Mouse (Mus musculus): Measurements from ENCODE around the gene Gpank1. TPM values are rescaled to one million over a fixed set of nuclear protein-coding genes. Genes with fewer than 3 reads are reported as not detected.

Gpank1 gene
- polyA plus RNA-seq, 1 experiment from 2014 or later = 29.8 TPM

DNA sequence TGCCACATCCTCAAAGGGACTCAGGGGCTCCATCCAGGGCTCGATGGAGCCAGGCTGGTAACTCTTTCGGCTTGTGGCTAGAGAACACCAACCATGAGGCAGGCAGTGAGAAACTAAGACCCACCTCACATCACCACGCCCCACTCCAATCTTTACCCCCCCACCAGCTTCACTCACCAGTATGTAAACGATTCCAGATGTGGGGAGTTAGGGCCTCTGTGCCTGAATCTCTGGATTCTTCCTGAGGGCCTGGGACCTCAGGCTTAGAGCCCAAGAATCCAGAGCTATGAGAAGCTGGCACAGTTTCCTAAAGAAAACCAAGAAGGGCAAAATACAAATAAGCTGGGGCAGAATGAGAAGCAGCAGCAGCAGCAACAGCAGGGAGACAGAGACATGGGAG lies 32.7 kb downstream of the Gpank1 start:
- Histone ChIP-seq H3K4me1 (replicated peaks; ENCODE audit: control insufficient read depth, insufficient read depth, low read length) (no peaks in the 10 kb centered on the region), H3K36me3 (ENCODE audit: control insufficient read depth, insufficient read depth) (peaks cover 90% of the 10 kb centered on the region), H3K27me3 (replicated peaks; ENCODE audit: control insufficient read depth, insufficient read depth, low read length) (no peaks in the 10 kb centered on the region), H3K4me2 (ENCODE audit: low read length) (no peak overlapping the region), H3K9ac (replicated peaks; ENCODE audit: low read depth, low read length) (no peak overlapping the region), H3K4me3 (replicated peaks; ENCODE audit: low read length) (no peak overlapping the region), H3K9me3 (ENCODE audit: control insufficient read depth, low read length) (no peaks in the 10 kb centered on the region), H3K27ac (ENCODE audit: low read length) (no peak overlapping the region)
- WGBS = 93% methylated on average over 4 of the region's 4 CpGs
- ATAC-seq = no peak

DNA sequence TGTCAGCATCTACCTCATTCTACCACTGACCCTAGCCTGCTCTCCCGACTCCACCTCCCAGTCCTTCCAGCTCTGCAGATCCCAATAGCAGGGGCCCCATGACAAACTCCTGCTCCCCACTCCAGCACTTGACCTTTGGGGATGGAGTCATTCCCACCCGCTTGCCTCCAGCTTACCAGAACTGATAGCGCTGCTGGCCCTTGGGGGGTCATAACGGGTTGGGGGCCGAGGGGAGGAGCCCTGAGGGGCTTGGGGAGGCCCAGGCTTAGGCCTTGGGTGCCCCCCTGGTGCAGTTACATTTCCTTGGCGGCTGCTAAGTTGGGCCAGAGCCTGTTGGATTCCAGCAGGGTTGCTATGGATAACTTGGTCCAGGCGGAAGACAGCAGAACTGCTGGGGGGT lies 33.4 kb downstream of the Gpank1 start:
- Histone ChIP-seq H3K27me3 (replicated peaks; ENCODE audit: control insufficient read depth, insufficient read depth, low read length) (no peaks in the 10 kb centered on the region), H3K27ac (ENCODE audit: low read length) (no peak overlapping the region), H3K4me1 (replicated peaks; ENCODE audit: control insufficient read depth, insufficient read depth, low read length) (no peaks in the 10 kb centered on the region), H3K4me3 (replicated peaks; ENCODE audit: low read length) (no peak overlapping the region), H3K9ac (replicated peaks; ENCODE audit: low read depth, low read length) (no peak overlapping the region), H3K36me3 (ENCODE audit: control insufficient read depth, insufficient read depth) (peaks cover 90% of the 10 kb centered on the region), H3K9me3 (ENCODE audit: control insufficient read depth, low read length) (no peaks in the 10 kb centered on the region), H3K4me2 (ENCODE audit: low read length) (no peak overlapping the region)
- ATAC-seq = no peak
- WGBS = 83% methylated on average over 7 of the region's 7 CpGs

DNA sequence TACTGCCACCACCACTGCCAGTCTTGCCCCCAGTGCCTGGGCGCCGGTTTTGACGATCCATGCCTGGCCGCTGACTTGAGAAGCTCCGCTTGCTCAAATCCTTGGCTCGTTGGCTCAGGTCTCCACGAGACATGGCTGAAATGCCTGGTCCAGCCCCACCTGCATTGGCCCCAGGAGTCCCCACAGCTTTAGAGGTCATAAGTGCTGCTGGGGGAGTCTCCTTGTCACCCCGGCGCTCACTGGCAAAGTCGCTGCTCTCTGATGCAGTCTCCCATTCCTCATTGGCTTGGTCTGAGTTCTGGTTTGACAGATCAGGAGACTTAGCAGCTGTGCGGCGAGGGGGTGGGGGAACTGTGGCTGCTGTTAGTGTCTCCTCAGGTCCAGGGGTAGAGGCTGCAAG lies 34.2 kb downstream of the Gpank1 start:
- no peaks in the 10 kb centered on the region for H3K27me3 ChIP-seq (replicated peaks; ENCODE audit: control insufficient read depth, insufficient read depth, low read length)
- H3K4me3 ChIP-seq (replicated peaks; ENCODE audit: low read length) = no peak overlapping the region
- H3K9ac ChIP-seq (replicated peaks; ENCODE audit: low read depth, low read length) = no peak overlapping the region
- no peak overlapping the region for H3K27ac ChIP-seq (ENCODE audit: low read length)
- no peaks in the 10 kb centered on the region for H3K4me1 ChIP-seq (replicated peaks; ENCODE audit: control insufficient read depth, insufficient read depth, low read length)
- peaks cover 90% of the 10 kb centered on the region for H3K36me3 ChIP-seq (ENCODE audit: control insufficient read depth, insufficient read depth)
- no peak for ATAC-seq
- H3K4me2 ChIP-seq (ENCODE audit: low read length) = no peak overlapping the region
- no peaks in the 10 kb centered on the region for H3K9me3 ChIP-seq (ENCODE audit: control insufficient read depth, low read length)
- 90% methylated on average over 12 of the region's 12 CpGs for WGBS

DNA sequence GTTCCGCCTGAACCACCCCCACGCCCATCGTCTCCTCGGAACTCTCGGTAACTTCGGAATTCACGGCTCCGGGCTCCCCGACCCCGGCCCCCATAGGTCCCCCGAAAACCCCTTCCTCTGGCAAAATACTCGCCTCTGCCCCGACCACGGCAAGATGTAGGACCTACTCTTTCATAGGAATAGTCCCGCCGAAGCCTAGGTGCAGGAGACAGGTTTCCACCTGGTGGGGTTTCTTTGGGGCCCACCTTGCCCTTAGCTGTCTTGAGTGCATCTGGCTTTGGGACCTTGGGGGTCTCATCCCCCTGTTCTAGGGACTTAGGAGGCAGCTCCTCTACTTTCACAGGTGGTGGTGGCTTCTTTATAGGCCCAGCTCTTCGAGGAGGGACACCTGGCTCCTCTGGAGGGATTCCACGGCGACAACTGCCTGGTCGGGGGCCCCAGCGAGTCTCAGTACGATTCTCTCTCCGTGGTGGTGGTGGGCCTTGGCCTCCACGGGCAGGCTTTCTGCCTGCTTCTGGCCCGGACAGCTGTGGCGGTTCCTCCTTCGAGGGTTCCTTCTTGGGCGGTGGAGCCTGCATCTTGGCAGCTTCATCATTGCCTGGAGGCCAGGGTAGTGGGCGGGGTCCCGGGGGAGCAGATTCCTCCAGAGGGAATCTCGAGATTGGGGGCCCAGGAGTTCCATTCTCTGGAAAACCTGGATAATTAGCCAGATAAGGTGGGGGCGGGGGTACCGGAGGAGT lies 35.4 kb downstream of the Gpank1 start:
- no peak for ATAC-seq
- peaks cover 93% of the 10 kb centered on the region for H3K36me3 ChIP-seq (ENCODE audit: control insufficient read depth, insufficient read depth)
- H3K4me3 ChIP-seq (replicated peaks; ENCODE audit: low read length) = no peak overlapping the region
- no peak overlapping the region for H3K9ac ChIP-seq (replicated peaks; ENCODE audit: low read depth, low read length)
- 89% methylated on average over 33 of the region's 33 CpGs for WGBS
- H3K27ac ChIP-seq (ENCODE audit: low read length) = no peak overlapping the region
- H3K4me1 ChIP-seq (replicated peaks; ENCODE audit: control insufficient read depth, insufficient read depth, low read length) = peaks cover 2% of the 10 kb centered on the region; the same call in 1 of the 2 replicates
- no peak overlapping the region for H3K4me2 ChIP-seq (ENCODE audit: low read length)
- H3K9me3 ChIP-seq (ENCODE audit: control insufficient read depth, low read length) = no peaks in the 10 kb centered on the region
- no peaks in the 10 kb centered on the region for H3K27me3 ChIP-seq (replicated peaks; ENCODE audit: control insufficient read depth, insufficient read depth, low read length)

DNA sequence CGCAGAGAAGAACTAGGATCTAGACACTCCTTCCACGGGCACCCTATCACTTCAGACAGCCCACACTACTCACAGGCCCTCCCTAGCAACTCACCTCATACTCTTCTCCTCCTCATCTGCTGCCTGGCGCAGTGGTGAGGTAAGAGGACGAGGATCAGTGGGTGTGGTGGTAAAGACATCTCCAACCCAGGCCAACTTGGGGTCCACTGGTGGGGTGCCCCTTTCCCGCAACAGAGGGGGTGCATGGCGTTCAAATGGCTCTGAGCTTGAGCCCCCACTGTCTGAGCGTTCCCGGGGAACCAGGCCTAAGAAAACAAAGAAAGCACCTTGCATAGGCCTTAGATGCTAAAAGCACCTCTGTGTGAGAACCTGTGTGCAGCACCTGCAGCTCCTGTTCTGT lies 36.0 kb downstream of the Gpank1 start:
- peaks cover 7% of the 10 kb centered on the region for H3K4me1 ChIP-seq (replicated peaks; ENCODE audit: control insufficient read depth, insufficient read depth, low read length)
- H3K36me3 ChIP-seq (ENCODE audit: control insufficient read depth, insufficient read depth) = peaks cover 90% of the 10 kb centered on the region
- no peak overlapping the region for H3K4me2 ChIP-seq (ENCODE audit: low read length)
- H3K27me3 ChIP-seq (replicated peaks; ENCODE audit: control insufficient read depth, insufficient read depth, low read length) = no peaks in the 10 kb centered on the region
- ATAC-seq = no peak
- no peak overlapping the region for H3K9ac ChIP-seq (replicated peaks; ENCODE audit: low read depth, low read length)
- H3K4me3 ChIP-seq (replicated peaks; ENCODE audit: low read length) = no peak overlapping the region
- WGBS = 93% methylated on average over 8 of the region's 8 CpGs
- no peaks in the 10 kb centered on the region for H3K9me3 ChIP-seq (ENCODE audit: control insufficient read depth, low read length)
- no peak overlapping the region for H3K27ac ChIP-seq (ENCODE audit: low read length)

DNA sequence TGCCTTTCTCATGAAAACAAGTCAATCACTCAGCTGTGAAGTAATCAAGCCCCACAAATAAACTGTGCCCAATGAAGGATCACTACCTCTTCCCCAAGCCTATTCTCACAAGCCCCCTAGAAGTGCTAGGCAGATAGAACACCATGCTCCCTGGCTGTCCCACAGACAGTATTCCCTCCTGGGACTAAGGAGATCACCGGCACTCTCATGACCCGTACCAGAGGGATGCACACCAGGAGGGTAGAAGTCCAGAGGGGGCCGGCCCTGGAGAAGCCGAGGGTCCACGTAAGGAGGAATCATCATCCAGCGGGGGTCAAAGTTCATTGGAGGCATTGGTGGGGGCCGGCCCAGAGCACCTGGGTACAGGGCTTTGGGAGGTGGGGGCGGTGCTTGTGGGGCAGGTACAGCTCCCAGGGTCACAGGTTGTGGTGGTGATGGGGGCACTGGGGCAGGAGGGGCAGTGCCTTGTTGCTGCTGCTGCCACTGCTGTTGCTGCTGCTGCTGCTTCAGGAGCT lies 36.5 kb downstream of the Gpank1 start:
- no peak overlapping the region for H3K9ac ChIP-seq (replicated peaks; ENCODE audit: low read depth, low read length)
- no peaks in the 10 kb centered on the region for H3K27me3 ChIP-seq (replicated peaks; ENCODE audit: control insufficient read depth, insufficient read depth, low read length)
- no peak for ATAC-seq
- H3K9me3 ChIP-seq (ENCODE audit: control insufficient read depth, low read length) = no peaks in the 10 kb centered on the region
- peaks cover 11% of the 10 kb centered on the region for H3K4me1 ChIP-seq (replicated peaks; ENCODE audit: control insufficient read depth, insufficient read depth, low read length)
- no peak overlapping the region for H3K27ac ChIP-seq (ENCODE audit: low read length)
- no peak overlapping the region for H3K4me2 ChIP-seq (ENCODE audit: low read length)
- WGBS = 92% methylated on average over 8 of the region's 8 CpGs
- peaks cover 85% of the 10 kb centered on the region for H3K36me3 ChIP-seq (ENCODE audit: control insufficient read depth, insufficient read depth)
- no peak overlapping the region for H3K4me3 ChIP-seq (replicated peaks; ENCODE audit: low read length)

DNA sequence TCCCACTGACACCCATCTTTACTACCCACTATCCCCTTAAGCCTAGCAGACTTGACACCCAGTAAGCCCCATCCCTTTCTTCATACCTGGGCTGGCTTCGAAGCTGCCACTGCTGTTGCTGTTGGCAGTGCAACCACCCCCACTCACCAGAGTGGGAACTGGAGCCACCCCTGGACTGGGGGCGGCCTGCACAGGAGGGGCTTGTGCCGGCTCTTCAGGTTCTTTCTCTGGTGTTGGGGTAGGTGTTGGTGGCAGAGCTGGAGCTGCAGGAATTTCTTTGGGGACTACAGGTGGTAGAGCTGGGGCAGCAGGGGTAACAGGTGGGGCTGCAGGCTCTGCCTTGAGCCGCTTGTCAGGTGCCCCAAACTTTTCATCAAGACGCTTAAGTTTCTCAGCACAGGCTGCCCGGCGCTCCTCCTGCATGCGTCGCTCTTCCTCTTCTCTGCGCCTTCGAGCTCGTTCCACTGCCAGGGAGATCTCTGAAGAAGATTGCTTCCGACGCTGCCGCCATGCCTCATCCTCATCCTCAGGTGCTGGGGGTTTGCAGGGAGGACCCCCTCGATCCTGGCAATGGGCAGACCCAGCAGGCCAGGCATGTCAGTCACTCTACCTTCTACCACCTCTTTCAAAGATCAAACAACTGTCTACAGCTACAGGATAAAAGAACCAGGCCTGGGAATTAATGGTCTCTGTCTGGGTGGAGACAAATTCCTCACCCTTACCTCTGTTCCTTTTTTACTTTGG lies 37.8 kb downstream of the Gpank1 start:
- Histone ChIP-seq H3K36me3 (ENCODE audit: control insufficient read depth, insufficient read depth) (peaks cover 72% of the 10 kb centered on the region), H3K4me1 (replicated peaks; ENCODE audit: control insufficient read depth, insufficient read depth, low read length) (peaks cover 19% of the 10 kb centered on the region), H3K27ac (ENCODE audit: low read length) (no peak overlapping the region), H3K27me3 (replicated peaks; ENCODE audit: control insufficient read depth, insufficient read depth, low read length) (no peaks in the 10 kb centered on the region), H3K9ac (replicated peaks; ENCODE audit: low read depth, low read length) (no peak overlapping the region), H3K9me3 (ENCODE audit: control insufficient read depth, low read length) (no peaks in the 10 kb centered on the region), H3K4me3 (replicated peaks; ENCODE audit: low read length) (no peak overlapping the region), H3K4me2 (ENCODE audit: low read length) (no peak overlapping the region)
- ATAC-seq = no peak
- 92% methylated on average over 16 of the region's 16 CpGs for WGBS

DNA sequence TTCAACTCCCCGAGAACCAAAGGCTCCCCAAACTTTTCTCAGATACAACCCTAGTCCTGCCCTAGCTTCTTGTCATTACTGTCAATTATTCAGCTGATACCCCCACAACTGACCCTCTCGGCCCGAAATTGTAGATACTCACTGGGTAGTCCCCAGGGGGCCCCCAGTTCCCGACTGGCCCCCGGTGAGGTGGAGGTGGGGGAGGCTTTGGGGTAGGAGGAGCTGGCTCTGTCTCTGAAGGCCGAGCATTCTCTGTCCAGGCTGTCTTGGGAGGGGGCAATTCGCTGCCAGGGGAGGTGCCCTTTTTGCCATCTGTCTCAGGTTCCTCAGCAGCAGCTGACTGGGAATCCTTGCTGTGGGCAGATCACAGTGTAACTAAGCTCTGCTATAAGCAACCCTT lies 38.4 kb downstream of the Gpank1 start:
- no peaks in the 10 kb centered on the region for H3K27me3 ChIP-seq (replicated peaks; ENCODE audit: control insufficient read depth, insufficient read depth, low read length)
- ATAC-seq = no peak
- 81% methylated on average over 7 of the region's 7 CpGs for WGBS
- peaks cover 19% of the 10 kb centered on the region for H3K4me1 ChIP-seq (replicated peaks; ENCODE audit: control insufficient read depth, insufficient read depth, low read length)
- peaks cover 67% of the 10 kb centered on the region for H3K36me3 ChIP-seq (ENCODE audit: control insufficient read depth, insufficient read depth)
- H3K9me3 ChIP-seq (ENCODE audit: control insufficient read depth, low read length) = no peaks in the 10 kb centered on the region
- no peak overlapping the region for H3K27ac ChIP-seq (ENCODE audit: low read length)
- H3K4me2 ChIP-seq (ENCODE audit: low read length) = no peak overlapping the region
- no peak overlapping the region for H3K4me3 ChIP-seq (replicated peaks; ENCODE audit: low read length)
- no peak overlapping the region for H3K9ac ChIP-seq (replicated peaks; ENCODE audit: low read depth, low read length)

DNA sequence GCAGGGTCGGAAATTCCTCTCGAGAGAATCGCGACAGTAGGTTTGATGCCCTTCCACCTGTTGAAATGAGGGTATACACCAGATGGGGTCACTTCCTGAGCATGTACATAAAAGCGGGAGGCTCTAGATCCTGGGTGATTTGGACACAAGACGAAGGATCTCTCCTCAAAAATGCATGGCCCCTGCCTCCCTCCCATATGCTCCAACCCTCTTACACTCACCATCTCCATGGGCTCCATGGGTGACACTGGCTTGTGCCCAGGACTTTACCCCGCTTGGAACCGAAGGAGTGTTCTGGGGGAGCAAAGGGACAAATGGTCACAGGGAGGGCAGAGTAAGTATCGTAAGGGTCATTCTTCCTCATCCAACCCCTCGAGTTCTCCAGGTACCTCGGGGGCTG lies 40.2 kb downstream of the Gpank1 start:
- peaks cover 27% of the 10 kb centered on the region for H3K4me1 ChIP-seq (replicated peaks; ENCODE audit: control insufficient read depth, insufficient read depth, low read length)
- ATAC-seq = no peak
- no peak overlapping the region for H3K27ac ChIP-seq (ENCODE audit: low read length)
- H3K27me3 ChIP-seq (replicated peaks; ENCODE audit: control insufficient read depth, insufficient read depth, low read length) = no peaks in the 10 kb centered on the region
- no peak overlapping the region for H3K4me2 ChIP-seq (ENCODE audit: low read length)
- H3K9ac ChIP-seq (replicated peaks; ENCODE audit: low read depth, low read length) = no peak overlapping the region
- WGBS = 89% methylated on average over 11 of the region's 11 CpGs
- no peak overlapping the region for H3K4me3 ChIP-seq (replicated peaks; ENCODE audit: low read length)
- H3K9me3 ChIP-seq (ENCODE audit: control insufficient read depth, low read length) = no peaks in the 10 kb centered on the region
- peaks cover 50% of the 10 kb centered on the region for H3K36me3 ChIP-seq (ENCODE audit: control insufficient read depth, insufficient read depth)
